Mouse (Mus musculus): ENCODE results near the gene Serpinb9f. TPM values are rescaled to one million over a fixed set of nuclear protein-coding genes. Genes with fewer than 3 reads are reported as not detected.
"Not testable (repeated sequence)": the region's sequence is repeated elsewhere in the genome, so short reads cannot be mapped to it uniquely, and the experiment has no call there.

The Serpinb9f gene
- not detected in 2 replicates for polyA plus RNA-seq (2014; fragmentation: Nextera tagmentation; extraction: Ambion mirVana)

GRCm38 (mm10) chr13:33323777-33324176, at the start of gene Serpinb9f:
Serpinb9f (plus strand) TSS chr13:33324077.
- ATAC-seq (ENCODE audit: low read depth); H3K9ac ChIP-seq (replicated peaks; ENCODE audit: low read depth, low read length); H3K4me1 ChIP-seq (ENCODE audit: control insufficient read depth, insufficient read depth, low read length); H3K4me3 ChIP-seq (ENCODE audit: low read depth, low read length); H3K9me3 ChIP-seq (ENCODE audit: control insufficient read depth, low read length); H3K27me3 ChIP-seq (ENCODE audit: control insufficient read depth, insufficient read depth, low read length); H3K27ac ChIP-seq (ENCODE audit: low read depth, low read length); H3K36me3 ChIP-seq (ENCODE audit: control insufficient read depth, insufficient read depth, low read length); H3K4me2 ChIP-seq (ENCODE audit: low read depth, low read length): not testable (repeated sequence)
- WGBS = 90% methylated on average over 3 of the region's 3 CpGs

- not testable (repeated sequence) for H3K9me3 ChIP-seq (ENCODE audit: control insufficient read depth, low read length); H3K27ac ChIP-seq (ENCODE audit: low read depth, low read length); H3K4me1 ChIP-seq (ENCODE audit: control insufficient read depth, insufficient read depth, low read length); H3K4me2 ChIP-seq (ENCODE audit: low read depth, low read length); H3K9ac ChIP-seq (replicated peaks; ENCODE audit: low read depth, low read length); H3K36me3 ChIP-seq (ENCODE audit: control insufficient read depth, insufficient read depth, low read length); ATAC-seq (ENCODE audit: low read depth); H3K4me3 ChIP-seq (ENCODE audit: low read depth, low read length); H3K27me3 ChIP-seq (ENCODE audit: control insufficient read depth, insufficient read depth, low read length)
- 92% methylated on average over 4 of the region's 4 CpGs for whole genome bisulfite sequencing
Observed at GRCm38 (mm10) chr13:33308631-33309030, 15.2 kb upstream of the Serpinb9f start.

GRCm38 (mm10) chr13:33356666-33357065, 32.8 kb downstream of the Serpinb9f start:
- ATAC-seq (ENCODE audit: low read depth); H3K9ac ChIP-seq (replicated peaks; ENCODE audit: low read depth, low read length); H3K4me1 ChIP-seq (ENCODE audit: control insufficient read depth, insufficient read depth, low read length); H3K4me3 ChIP-seq (ENCODE audit: low read depth, low read length); H3K9me3 ChIP-seq (ENCODE audit: control insufficient read depth, low read length); H3K27ac ChIP-seq (ENCODE audit: low read depth, low read length); H3K27me3 ChIP-seq (ENCODE audit: control insufficient read depth, insufficient read depth, low read length); H3K36me3 ChIP-seq (ENCODE audit: control insufficient read depth, insufficient read depth, low read length); H3K4me2 ChIP-seq (ENCODE audit: low read depth, low read length): not testable (repeated sequence)
- WGBS = no CpG with 5 or more reads among the region's 1 CpGs

Other genes with a start within 250 kb of the Serpinb9f start
- 24.0 and 45.4 TPM in 2 replicates for gene Serpinb1b, start 245.5 kb upstream of the Serpinb9f start, polyA plus RNA-seq (2014; fragmentation: Nextera tagmentation; extraction: Ambion mirVana)
- gene Serpinb9c, start 164.3 kb upstream of the Serpinb9f start, polyA plus RNA-seq (2014; fragmentation: Nextera tagmentation; extraction: Ambion mirVana) = not detected in 2 replicates
- not detected in 2 replicates for gene Serpinb9d, start 131.1 kb upstream of the Serpinb9f start, polyA plus RNA-seq (2014; fragmentation: Nextera tagmentation; extraction: Ambion mirVana)
- gene Serpinb9e, start 74.5 kb upstream of the Serpinb9f start, polyA plus RNA-seq (2014; fragmentation: Nextera tagmentation; extraction: Ambion mirVana) = not detected in 2 replicates
- not detected in 2 replicates for gene Gm11397, start 71.7 kb downstream of the Serpinb9f start, polyA plus RNA-seq (2014; fragmentation: Nextera tagmentation; extraction: Ambion mirVana)
- gene Serpinb9g, start 160.7 kb downstream of the Serpinb9f start, polyA plus RNA-seq (2014; fragmentation: Nextera tagmentation; extraction: Ambion mirVana) = not detected in 2 replicates